Mouse (Mus musculus) left cerebral cortex, postnatal 10 days (tissue): ENCODE results near the gene Shc3. TPM values are rescaled to one million over a fixed set of nuclear protein-coding genes. Genes with fewer than 3 reads are reported as not detected.

Experiments used
- DNase-seq, 2 experiments: peaks; one replicate each; pipeline ENCODE4 v3.0.0; 2021 to 2022; ENCODE audit warnings: low spot score in 2 of 2, mixed read lengths in 1 of 2; ENCODE audit errors: extremely low spot score in 1 of 2
- intact Hi-C: fragments of 180-260 bp; cut with DNase I; formaldehyde crosslinking; loops from one replicate; pipeline ENCODE4 v1.15.1; 2025
- total RNA-seq, 2 experiments: library from RNA; stranded (reverse); gene quantifications; 2 replicates each; pipeline ENCODE4 v1.2.3; 2021

Gene Shc3
- total RNA-seq, 2 experiments from 2014 or later, result 189 to 212 TPM

- DNase-seq, result no peak
- intact Hi-C loops, result loop anchor here (5.0 kb wide), 1 partner anchor 130 kb away; the partner anchor contains the start of gene Shc3
Measured at GRCm38 (mm10) chr13:51437105-51438085, 131.8 kb downstream of the Shc3 start.

- DNase-seq, result no peak
- intact Hi-C loops, result loop anchor here (5.0 kb wide), 1 partner anchor 132 kb away; the partner anchor contains the start of gene Shc3
Measured at GRCm38 (mm10) chr13:51435146-51435545, 134.1 kb downstream of the Shc3 start.

DNA sequence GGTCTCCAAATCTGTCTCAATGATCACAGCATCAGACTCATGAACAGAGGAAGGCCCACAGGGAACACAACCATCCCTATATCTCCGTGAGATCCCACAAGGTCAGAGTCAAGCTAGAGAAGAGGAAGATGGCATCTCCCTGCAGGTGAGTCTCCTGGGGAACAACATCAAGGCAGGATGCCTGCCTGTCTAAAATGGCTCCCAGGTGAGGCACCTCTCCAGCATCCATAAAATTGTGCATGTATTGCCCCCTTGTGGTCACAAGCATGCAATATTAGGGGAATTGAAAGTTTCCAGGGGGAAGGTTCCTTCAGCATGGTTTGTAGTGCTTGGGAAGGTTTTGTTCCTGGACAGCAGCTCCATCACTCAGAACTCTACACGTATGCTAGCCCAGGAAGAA lies 134.8 kb downstream of the Shc3 start:
- intact Hi-C loops, result no loop called here
- DNase-seq, result no peak

DNA sequence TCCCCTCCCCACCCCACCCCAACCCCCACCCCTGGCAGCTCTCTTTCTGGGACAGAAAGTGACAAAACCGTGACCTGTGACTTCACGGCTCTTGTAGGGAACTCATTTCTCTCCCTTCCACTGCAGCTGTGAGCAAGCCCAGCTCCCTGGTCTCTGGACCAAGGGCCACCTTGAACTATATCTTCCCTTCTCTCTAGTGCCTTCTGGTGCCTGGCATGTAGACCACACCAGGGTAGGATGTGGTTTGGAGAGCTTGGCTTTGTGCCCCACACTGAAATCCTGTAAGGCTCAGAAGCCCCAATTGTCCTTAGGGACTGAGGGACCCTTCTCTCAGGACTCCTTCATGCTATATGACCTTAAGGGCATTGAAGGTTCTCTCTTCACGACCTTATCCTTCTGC lies 135.8 kb downstream of the Shc3 start:
- intact Hi-C loops, result no loop called here
- DNase-seq, result no peak

DNA sequence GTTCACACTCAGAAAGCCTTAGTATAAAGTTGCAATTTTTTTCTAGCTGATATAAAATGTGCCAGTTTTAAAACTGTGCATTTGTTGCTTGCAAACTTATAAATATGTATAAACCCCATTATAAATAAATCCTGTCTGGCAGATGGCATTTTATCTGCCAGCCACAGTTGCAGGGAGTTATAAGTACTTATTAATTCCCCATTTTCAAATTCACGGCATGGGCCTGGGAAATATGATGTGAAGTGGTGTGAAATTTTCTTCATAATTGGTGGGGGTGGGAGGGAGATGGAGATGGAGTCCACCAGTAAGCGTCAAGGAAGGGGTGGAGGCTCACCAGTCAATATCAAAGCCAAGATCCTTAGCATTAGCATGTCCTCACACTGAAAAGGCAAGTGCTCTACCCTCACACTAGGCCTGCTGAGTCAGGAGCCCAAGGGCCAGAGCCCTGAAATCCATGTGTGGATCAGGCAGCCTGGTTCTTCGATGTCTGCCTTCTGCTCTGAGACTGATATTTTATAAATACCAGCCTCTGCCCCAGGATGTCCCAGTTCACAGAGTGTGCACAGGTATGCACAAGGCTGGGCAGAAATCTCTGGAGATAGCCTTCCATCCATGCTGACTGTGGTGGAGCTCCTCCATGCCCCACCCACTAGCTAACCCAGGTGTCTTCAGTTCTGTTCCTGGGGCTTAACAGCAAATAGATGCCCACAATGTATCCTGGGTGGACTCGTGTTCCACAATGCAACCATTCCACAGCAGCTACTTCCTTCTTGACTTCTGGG lies 143.4 kb downstream of the Shc3 start:
- intact Hi-C loops, result no loop called here
- DNase-seq, result no peak

- intact Hi-C loops, result loop anchor here (5.0 kb wide), 1 partner anchor 193 kb away; no protein-coding TSS in a partner anchor
- DNase-seq, result peak in 1 of 2 experiments; percentile 74
Measured at GRCm38 (mm10) chr13:51424647-51425046, 144.6 kb downstream of the Shc3 start.

GRCm38 (mm10) chr13:51423647-51424046 lies 145.6 kb downstream of the Shc3 start:
- DNase-seq, result no peak
- intact Hi-C loops, result loop anchor here (5.0 kb wide), 1 partner anchor 194 kb away; no protein-coding TSS in a partner anchor

- intact Hi-C loops, result loop anchor here (5.0 kb wide), 1 partner anchor 196 kb away; no protein-coding TSS in a partner anchor
- no peak for DNase-seq
Measured at GRCm38 (mm10) chr13:51420861-51421260, 148.4 kb downstream of the Shc3 start.

- intact Hi-C loops, result loop anchor here (5.0 to 10.0 kb wide), 2 partner anchors 227 to 315 kb away; partner anchors contain the start of gene Spin1
- no peak for DNase-seq
Measured at GRCm38 (mm10) chr13:51419501-51419900, 149.7 kb downstream of the Shc3 start.

- no peak for DNase-seq
- intact Hi-C loops, result loop anchor here (1.0 to 10.0 kb wide), 3 partner anchors 227 to 470 kb away; partner anchors contain the start of gene Spin1
Measured at GRCm38 (mm10) chr13:51418942-51419451, 150.2 kb downstream of the Shc3 start.

GRCm38 (mm10) chr13:51418268-51418941 lies 150.8 kb downstream of the Shc3 start:
- DNase-seq, result peak; percentile 95 to 97
- intact Hi-C loops, result loop anchor here (1.0 to 10.0 kb wide), 3 partner anchors 226 to 469 kb away; partner anchors contain the start of gene Spin1

GRCm38 (mm10) chr13:51417796-51418195 lies 151.4 kb downstream of the Shc3 start:
- intact Hi-C loops, result loop anchor here (1.0 to 10.0 kb wide), 3 partner anchors 225 to 468 kb away; partner anchors contain the start of gene Spin1
- DNase-seq, result peak in 1 of 2 experiments; percentile 69

DNA sequence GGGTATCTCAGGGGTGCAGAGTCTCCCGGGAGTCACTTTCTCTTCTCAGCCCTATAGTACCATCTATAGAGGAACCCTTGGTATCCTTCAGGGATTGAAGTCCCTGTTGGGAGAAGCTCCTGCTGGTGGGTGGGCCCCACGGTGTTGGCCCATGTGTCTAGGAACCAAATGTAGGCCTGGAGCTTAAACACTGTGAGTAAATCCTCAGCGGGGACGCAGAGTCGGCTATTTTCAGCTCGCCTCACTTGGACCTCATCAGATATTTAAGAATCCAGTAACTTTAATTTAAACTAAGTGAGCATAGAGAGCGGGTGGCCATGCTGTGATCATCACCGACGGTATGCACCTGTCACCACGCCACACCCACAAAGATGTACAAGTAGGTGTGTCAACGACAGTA lies 152.5 kb downstream of the Shc3 start:
- peak in 1 of 2 experiments; percentile 43 for DNase-seq
- intact Hi-C loops, result loop anchor here (5.0 to 10.0 kb wide), 2 partner anchors 224 to 312 kb away; partner anchors contain the start of gene Spin1

- intact Hi-C loops, result loop anchor here (10.0 kb wide), 1 partner anchor 309 kb away; the partner anchor contains the start of gene Spin1
- no peak for DNase-seq
Measured at GRCm38 (mm10) chr13:51413461-51413860, 155.8 kb downstream of the Shc3 start.

GRCm38 (mm10) chr13:51411696-51412430 lies 157.4 kb downstream of the Shc3 start:
- DNase-seq, result no peak
- intact Hi-C loops, result loop anchor here (10.0 kb wide), 1 partner anchor 307 kb away; the partner anchor contains the start of gene Spin1

- intact Hi-C loops, result loop anchor here (10.0 kb wide), 1 partner anchor 306 kb away; the partner anchor contains the start of gene Spin1
- no peak for DNase-seq
Measured at GRCm38 (mm10) chr13:51411243-51411642, 158.0 kb downstream of the Shc3 start.

DNA sequence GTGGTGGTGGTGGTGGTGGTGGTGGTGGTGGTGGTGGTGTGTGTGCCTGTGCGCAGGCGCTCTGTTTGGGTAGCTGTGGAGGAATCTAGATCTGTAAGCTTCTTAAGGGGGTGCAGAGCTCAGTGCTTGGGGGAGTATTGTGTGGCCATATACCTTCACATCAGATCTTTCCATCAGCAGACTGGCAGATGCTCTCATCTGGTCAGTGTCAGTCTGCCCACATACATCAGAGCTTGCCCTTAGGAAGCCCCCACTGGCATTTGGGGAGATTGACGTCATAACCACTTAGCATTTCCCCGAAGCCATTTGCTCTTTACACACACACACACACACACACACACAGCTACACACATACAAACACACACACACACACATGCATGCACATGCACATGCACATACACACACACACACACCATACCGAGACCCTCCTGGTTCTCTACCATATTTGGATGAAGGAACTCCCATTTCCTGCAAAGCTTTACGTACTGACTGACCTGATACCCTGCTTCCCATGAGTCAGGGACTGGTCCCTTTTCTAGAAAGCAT lies 159.2 kb downstream of the Shc3 start:
- no peak for DNase-seq
- intact Hi-C loops, result loop anchor here (5.0 to 10.0 kb wide), 3 partner anchors 115 to 305 kb away; partner anchors contain the start of gene Spin1
